Mouse (Mus musculus) ES-E14 (cell line): ENCODE results near the gene Hal.

Source experiments
- HCFC1 ChIP-seq: IDR thresholded peaks from 2 replicates; pipeline ENCODE4 v1.6.1; 2012; ENCODE audit warnings: low read length, inconsistent platforms, borderline replicate concordance; ENCODE audit not compliant: insufficient read depth
- MAFK ChIP-seq: IDR thresholded peaks from 2 replicates; pipeline ENCODE4 v1.6.1; 2014; ENCODE audit warnings: mild to moderate bottlenecking, low read depth, low read length, inconsistent platforms; ENCODE audit not compliant: insufficient read depth

- TF ChIP-seq HCFC1, result no peak
- TF ChIP-seq MAFK, result no peak
Observed at GRCm38 (mm10) chr10:93467259-93467658, 21.3 kb upstream of the Hal start.
